Mouse (Mus musculus) testis, adult 2 months (tissue): ENCODE data around the gene Paqr7. TPM values are rescaled to one million over a fixed set of nuclear protein-coding genes. Genes with fewer than 3 reads are reported as not detected.

ENCODE experiments used
- H3K27ac ChIP-seq: fragments of 200-500 bp; 2 replicates; pipeline ENCODE4 v1.5.1; 2012; ENCODE audit warnings: low read depth, low read length; ENCODE audit not compliant: control insufficient read depth, insufficient read depth
- H3K27me3 ChIP-seq: fragments of 200-500 bp; 2 replicates; pipeline ENCODE4 v1.6.1; 2012; ENCODE audit warnings: mild to moderate bottlenecking, low read length, moderate library complexity; ENCODE audit not compliant: control insufficient read depth, insufficient read depth
- H3K36me3 ChIP-seq: fragments of 200-500 bp; 2 replicates; pipeline ENCODE4 v1.6.1; 2012; ENCODE audit warnings: mild to moderate bottlenecking, low read length; ENCODE audit not compliant: control insufficient read depth, insufficient read depth
- H3K4me1 ChIP-seq: fragments of 200-500 bp; 2 replicates; pipeline ENCODE4 v1.6.1; 2012; ENCODE audit warnings: low read length; ENCODE audit not compliant: control insufficient read depth, insufficient read depth
- H3K4me3 ChIP-seq: fragments of 200-500 bp; 2 replicates; pipeline ENCODE4 v1.5.1; 2012; ENCODE audit warnings: low read depth, mild to moderate bottlenecking, low read length, moderate library complexity, mixed read lengths; ENCODE audit not compliant: control insufficient read depth
- CTCF ChIP-seq: fragments of 200-500 bp; IDR thresholded peaks from 2 replicates; pipeline ENCODE4 v1.5.1; 2012; ENCODE audit warnings: low read depth, mild to moderate bottlenecking, inconsistent platforms, low read length, moderate library complexity; ENCODE audit not compliant: control insufficient read depth, insufficient read depth, insufficient replicate concordance
- POLR2A ChIP-seq: fragments of 200-500 bp; IDR thresholded peaks from 2 replicates; pipeline ENCODE4 v1.6.1; 2012; ENCODE audit warnings: low read depth, mild to moderate bottlenecking, inconsistent platforms, low read length, moderate library complexity; ENCODE audit not compliant: control insufficient read depth
- polyA plus RNA-seq: library from polyadenylated mRNA; depleted of rRNA; stranded (reverse); fragments of >200 nt; gene quantifications from 2 replicates; pipeline ENCODE4 v1.2.3, GENCODE M21; 2012

The Paqr7 gene
- polyA plus RNA-seq, 1 experiment = 67.1 TPM

- Histone ChIP-seq H3K4me1 (peaks cover 8% of the 10 kb centered on the region), H3K4me3 (peak overlapping the region; percentile 91), H3K27me3 (no peaks in the 10 kb centered on the region), H3K27ac (peak overlapping the region; percentile 23), H3K36me3 (peaks cover 2% of the 10 kb centered on the region)
- TF ChIP-seq POLR2A (0 out of 2 replicates have a peak, but pooled peaks have one; percentile 21), CTCF (no peak)
These were observed 28.9 kb upstream of the Paqr7 start for GRCm38 (mm10) chr4:134467435-134468214.

- Histone ChIP-seq H3K27ac (peak within 1 kb of the TSS; percentile 94), H3K4me1 (peaks cover 8% of the 10 kb centered on the region), H3K27me3 (no peaks in the 10 kb centered on the region), H3K36me3 (peaks cover 2% of the 10 kb centered on the region), H3K4me3 (peak within 1 kb of the TSS; percentile 91)
- TF ChIP-seq POLR2A (peak; percentile 98), CTCF (no peak)
These were observed 28.3 kb upstream of the Paqr7 start, which contains the start of gene Stmn1 for GRCm38 (mm10) chr4:134468215-134468575. Stmn1 (plus strand) TSS chr4:134468320.

GRCm38 (mm10) chr4:134468578-134469266, 27.8 kb upstream of the Paqr7 start:
- TF ChIP-seq POLR2A (peak; percentile 55), CTCF (no peak; the same call in 1 of the 2 replicates)
- Histone ChIP-seq H3K4me1 (peaks cover 8% of the 10 kb centered on the region), H3K36me3 (peaks cover 2% of the 10 kb centered on the region), H3K4me3 (peak overlapping the region; percentile 91), H3K27me3 (no peaks in the 10 kb centered on the region), H3K27ac (peak overlapping the region; percentile 94)

GRCm38 (mm10) chr4:134469341-134469796, 27.1 kb upstream of the Paqr7 start:
- Histone ChIP-seq H3K27me3 (no peaks in the 10 kb centered on the region), H3K27ac (no peak overlapping the region; the same call in 1 of the 2 replicates), H3K4me1 (peaks cover 8% of the 10 kb centered on the region), H3K36me3 (peaks cover 2% of the 10 kb centered on the region), H3K4me3 (peak overlapping the region; percentile 91)
- no peak for TF ChIP-seq POLR2A
- no peak for TF ChIP-seq CTCF

GRCm38 (mm10) chr4:134469985-134470384, 26.5 kb upstream of the Paqr7 start:
- TF ChIP-seq CTCF (no peak), POLR2A (no peak)
- Histone ChIP-seq H3K4me1 (peaks cover 8% of the 10 kb centered on the region), H3K27me3 (no peaks in the 10 kb centered on the region), H3K4me3 (no peak overlapping the region), H3K27ac (no peak overlapping the region), H3K36me3 (peaks cover 2% of the 10 kb centered on the region)

GRCm38 (mm10) chr4:134471469-134471868, 25.0 kb upstream of the Paqr7 start:
- H3K4me1 ChIP-seq = peaks cover 8% of the 10 kb centered on the region
- no peak overlapping the region for H3K4me3 ChIP-seq
- peaks cover 2% of the 10 kb centered on the region for H3K36me3 ChIP-seq
- no peak overlapping the region for H3K27ac ChIP-seq
- no peak for TF ChIP-seq POLR2A
- no peak for TF ChIP-seq CTCF
- H3K27me3 ChIP-seq = no peaks in the 10 kb centered on the region

GRCm38 (mm10) chr4:134473764-134474163, 22.7 kb upstream of the Paqr7 start:
- peaks cover 2% of the 10 kb centered on the region for H3K36me3 ChIP-seq
- no peak for TF ChIP-seq CTCF
- no peaks in the 10 kb centered on the region for H3K27me3 ChIP-seq
- peaks cover 5% of the 10 kb centered on the region for H3K4me1 ChIP-seq
- peak overlapping the region; percentile 76 for H3K4me3 ChIP-seq
- no peak overlapping the region for H3K27ac ChIP-seq
